Mouse (Mus musculus) retina, adult 2 months (tissue): Measurements from ENCODE around the gene Pm20d1.

Experiments used
- DNase-seq: peaks from one replicate; pipeline ENCODE4 v3.0.0-alpha.2; 2012; ENCODE audit warnings: low read depth, low spot score

Pm20d1 gene

GRCm38 (mm10) chr1:131797202-131797909 lies at the start of gene Pm20d1:
Gene Pm20d1 (plus strand): TSS chr1:131797381.
- DNase-seq, result no peak

- no peak for DNase-seq
These were observed 49.4 kb upstream of the Pm20d1 start for GRCm38 (mm10) chr1:131747761-131748160.

- DNase-seq, result no peak
These were observed 48.5 kb upstream of the Pm20d1 start for GRCm38 (mm10) chr1:131748636-131749035.

- no peak for DNase-seq
These were observed 47.3 kb upstream of the Pm20d1 start for GRCm38 (mm10) chr1:131749706-131750545.

- DNase-seq, result no peak
These were observed 45.8 kb upstream of the Pm20d1 start for GRCm38 (mm10) chr1:131751181-131751890.

- DNase-seq, result no peak
These were observed 45.3 kb upstream of the Pm20d1 start for GRCm38 (mm10) chr1:131751891-131752311.

- DNase-seq, result no peak
These were observed 42.9 kb upstream of the Pm20d1 start for GRCm38 (mm10) chr1:131754212-131754829.

GRCm38 (mm10) chr1:131754916-131755315 lies 42.3 kb upstream of the Pm20d1 start:
- DNase-seq, result no peak

GRCm38 (mm10) chr1:131757211-131757610 lies 40.0 kb upstream of the Pm20d1 start:
- DNase-seq, result no peak

GRCm38 (mm10) chr1:131758796-131759195 lies 38.4 kb upstream of the Pm20d1 start:
- no peak for DNase-seq

- DNase-seq, result no peak
These were observed 37.3 kb upstream of the Pm20d1 start for GRCm38 (mm10) chr1:131759667-131760427.

GRCm38 (mm10) chr1:131760428-131760820 lies 36.8 kb upstream of the Pm20d1 start:
- no peak for DNase-seq

GRCm38 (mm10) chr1:131761079-131761831 lies 35.9 kb upstream of the Pm20d1 start:
- no peak for DNase-seq

- no peak for DNase-seq
These were observed 33.5 kb upstream of the Pm20d1 start for GRCm38 (mm10) chr1:131763683-131764082.

GRCm38 (mm10) chr1:131764581-131765338 lies 32.4 kb upstream of the Pm20d1 start:
- DNase-seq, result no peak

GRCm38 (mm10) chr1:131765357-131766001 lies 31.7 kb upstream of the Pm20d1 start:
- peak; percentile 52 for DNase-seq

- no peak for DNase-seq
These were observed 27.9 kb upstream of the Pm20d1 start for GRCm38 (mm10) chr1:131769296-131769695.

GRCm38 (mm10) chr1:131770656-131771055 lies 26.5 kb upstream of the Pm20d1 start:
- no peak for DNase-seq

- DNase-seq, result no peak
These were observed 25.7 kb upstream of the Pm20d1 start for GRCm38 (mm10) chr1:131771440-131771839.
